Mouse (Mus musculus) embryonic facial prominence, embryonic 12.5 days (tissue): ENCODE measurements around the gene Scgb2b24. TPM values are rescaled to one million over a fixed set of nuclear protein-coding genes. Genes with fewer than 3 reads are reported as not detected.

Experiments
- ATAC-seq: fragments of 200-750 bp; cut with Nextera tagmentation; 2 replicates; pipeline ENCODE4 v1.8.0; 2017; ENCODE audit not compliant: insufficient number of reproducible peaks, insufficient read depth, low FRiP score, low TSS enrichment
- H3K27ac ChIP-seq: fragments of 300-500 bp; sonication (generic); 2 replicates; pipeline ENCODE4 v1.5.1; 2016; ENCODE audit warnings: mild to moderate bottlenecking
- H3K27me3 ChIP-seq: fragments of 300-500 bp; sonication (generic); 2 replicates; pipeline ENCODE4 v1.6.1; 2016; ENCODE audit warnings: mild to moderate bottlenecking, moderate library complexity
- H3K36me3 ChIP-seq: fragments of 300-500 bp; sonication (generic); 2 replicates; pipeline ENCODE4 v1.6.1; 2016; ENCODE audit warnings: mild to moderate bottlenecking
- H3K4me1 ChIP-seq: fragments of 300-500 bp; sonication (generic); 2 replicates; pipeline ENCODE4 v1.6.1; 2016
- H3K4me2 ChIP-seq: fragments of 300-500 bp; sonication (generic); replicated peaks from 2 replicates; pipeline ENCODE4 v1.6.1; 2016; ENCODE audit warnings: mild to moderate bottlenecking, moderate library complexity
- H3K4me3 ChIP-seq: fragments of 300-500 bp; sonication (generic); 2 replicates; pipeline ENCODE4 v1.5.1; 2016; ENCODE audit warnings: mild to moderate bottlenecking
- H3K9ac ChIP-seq: fragments of 300-500 bp; sonication (generic); 2 replicates; pipeline ENCODE4 v1.6.1; 2016; ENCODE audit warnings: mild to moderate bottlenecking, moderate library complexity
- H3K9me3 ChIP-seq: fragments of 300-500 bp; sonication (generic); 2 replicates; pipeline ENCODE4 v1.6.1; 2016; ENCODE audit warnings: mild to moderate bottlenecking, moderate library complexity
- WGBS: fragments of 180-500 bp; shearing (Covaris S2); methylation state at CpG from one replicate; pipeline ENCODE4 v1.1.7; 2016; 5-methylcytosine and 5-hydroxymethylcytosine counted together
- polyA plus RNA-seq: library from polyadenylated mRNA; unstranded; fragments of >200 nt; fragmentation: Nextera tagmentation; extraction: Ambion mirVana; gene quantifications from 2 replicates; pipeline ENCODE4 v1.2.1, GENCODE M21; 2016

Gene Scgb2b24
- polyA plus RNA-seq: not detected in 2 replicates

DNA sequence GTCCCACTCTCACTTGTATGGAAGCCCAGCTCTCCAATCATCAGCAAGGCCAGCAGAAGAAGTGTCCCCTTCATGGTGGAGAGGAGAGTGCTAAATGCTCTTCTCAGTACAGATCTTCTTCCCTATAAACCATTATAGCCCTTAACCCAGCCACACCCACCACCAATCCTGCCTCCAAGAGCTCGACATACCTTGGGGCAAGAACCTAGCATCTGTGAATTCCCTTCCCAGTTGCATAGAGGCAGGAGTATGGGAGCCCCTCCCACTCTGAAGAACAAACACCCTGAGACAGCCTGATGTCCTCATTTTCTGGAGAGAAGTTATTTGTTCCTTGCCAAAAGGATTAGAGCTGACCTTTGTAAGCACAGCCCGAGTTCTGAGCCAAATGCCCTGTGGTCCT lies at the start of gene Scgb2b24:
Gene Scgb2b24 (minus strand): TSS at position 101 of the 400 bp plus-strand sequence.
- Histone ChIP-seq H3K9me3 (peaks cover 31% of the 10 kb centered on the region), H3K4me2 (no peak within 1 kb of the TSS), H3K4me1 (no peaks in the 10 kb centered on the region), H3K27me3 (no peaks in the 10 kb centered on the region), H3K36me3 (no peaks in the 10 kb centered on the region), H3K9ac (no peak within 1 kb of the TSS), H3K27ac (no peak within 1 kb of the TSS), H3K4me3 (no peak within 1 kb of the TSS)
- WGBS: 80% methylated on average over 2 of the region's 2 CpGs
- no peak for ATAC-seq

DNA sequence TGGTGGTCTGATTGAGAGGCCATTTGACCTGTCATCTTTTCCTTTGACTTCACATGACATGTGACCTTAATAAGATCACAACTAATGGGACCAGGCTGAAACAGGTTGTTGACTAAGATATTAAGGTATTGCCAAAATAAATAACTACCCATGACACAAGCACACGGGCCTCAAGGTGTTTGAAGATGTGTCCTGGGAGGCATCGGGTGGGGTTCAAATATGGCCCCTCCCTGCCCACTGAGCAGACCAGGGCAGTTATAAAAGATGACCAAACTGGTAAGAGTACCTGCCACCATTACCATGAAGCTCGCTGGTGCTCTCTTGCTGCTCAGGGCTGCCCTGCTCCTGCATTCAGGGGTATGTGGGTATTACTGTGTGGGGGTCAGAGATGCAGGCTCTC lies 4.4 kb upstream of the Scgb2b24 start, which contains the start of gene Scgb1b24:
Gene Scgb1b24 (plus strand): TSS at position 301 of the 400 bp plus-strand sequence.
- ATAC-seq: no peak
- Histone ChIP-seq H3K4me3 (no peak within 1 kb of the TSS), H3K27ac (no peak within 1 kb of the TSS), H3K4me2 (no peak within 1 kb of the TSS), H3K9me3 (peaks cover 36% of the 10 kb centered on the region; the same call in 1 of the 2 replicates), H3K4me1 (no peaks in the 10 kb centered on the region), H3K27me3 (no peaks in the 10 kb centered on the region), H3K36me3 (no peaks in the 10 kb centered on the region), H3K9ac (no peak within 1 kb of the TSS)
- WGBS: 80% methylated on average over 3 of the region's 3 CpGs

- no peak for ATAC-seq
- Histone ChIP-seq H3K27ac (no peak overlapping the region), H3K4me2 (no peak overlapping the region), H3K27me3 (no peaks in the 10 kb centered on the region), H3K9ac (no peak overlapping the region), H3K36me3 (no peaks in the 10 kb centered on the region), H3K4me1 (no peaks in the 10 kb centered on the region), H3K9me3 (peaks cover 23% of the 10 kb centered on the region), H3K4me3 (no peak overlapping the region)
- 3% methylated on average over 1 of the region's 1 CpGs for WGBS
Measured at GRCm38 (mm10) chr7:33689864-33690263, 49.2 kb downstream of the Scgb2b24 start.

Other genes with a start within 250 kb of the Scgb2b24 start
- gene Scgb2b21, start 218.9 kb downstream of the Scgb2b24 start, polyA plus RNA-seq: not detected in 2 replicates
- gene Scgb1b24, start 4.5 kb upstream of the Scgb2b24 start, polyA plus RNA-seq: not detected in 2 replicates
- not detected in 2 replicates for gene Scgb2b26, start 205.7 kb upstream of the Scgb2b24 start, polyA plus RNA-seq